Mouse (Mus musculus) ES-Bruce4 (cell line): ENCODE results near the gene AC161166.1.

Source experiments
- CTCF ChIP-seq: IDR thresholded peaks from one replicate; pipeline ENCODE4 v1.8.1; 2011; ENCODE audit warnings: low read depth, low read length
- EP300 ChIP-seq: IDR thresholded peaks from 2 replicates; pipeline ENCODE4 v1.6.1; 2011; ENCODE audit warnings: low read depth, low read length; ENCODE audit not compliant: insufficient read depth

DNA sequence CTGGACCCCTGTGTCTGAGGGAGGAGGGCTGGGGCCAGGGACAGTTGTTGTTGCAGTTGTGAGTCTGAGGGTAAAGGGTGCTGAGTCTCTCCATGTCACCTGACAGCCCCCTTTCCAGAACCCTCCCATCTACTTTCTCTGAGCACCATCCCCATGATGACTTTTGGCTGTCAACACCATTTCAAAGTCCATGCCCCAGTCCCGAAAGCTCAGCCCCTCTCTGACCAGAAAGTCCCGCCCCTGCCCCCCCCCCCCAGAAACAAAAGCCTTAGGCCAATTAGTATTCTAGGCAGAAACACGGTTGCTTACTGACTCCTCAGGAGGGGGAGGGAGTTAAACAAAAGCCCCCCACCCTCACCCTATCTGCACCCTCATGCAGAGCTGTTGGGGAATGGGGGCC, 24.9 kb downstream of the AC161166.1 start:
- TF ChIP-seq CTCF (no peak), EP300 (no peak)
